14 mouse cellular contexts compared by ENCODE assay signal in genomic region chr7:3299941-3300617, GRCm38 (mm10). TPM values are rescaled to one million over a fixed set of nuclear protein-coding genes. Genes with fewer than 3 reads are reported as not detected.
DNase-seq lines count a peak whose midpoint lies in the region; ATAC-seq and TF ChIP-seq lines count a peak whose summit lies in the region.
"Had no signal": no experiment of that assay in that cellular context is flagged by ENCODE, and none has a peak within 500 bp of the region (broad histone marks: within the 10 kb centered on the region; RNA-seq: fewer than 3 reads in every experiment).

No protein-coding gene starts in this region.

- TF ChIP-seq CTCF in C2C12 (IDR thresholded peaks at IDR 0.05; ENCODE audit: control insufficient read depth, insufficient read depth, insufficient read length), result peak; percentile 25

- ATAC-seq in granulocyte monocyte progenitor cell, adult 5-6 weeks (replicated peaks; ENCODE audit: poor library complexity, severe bottlenecking), result peak; percentile 37
- ATAC-seq: forebrain, embryonic 14.5 days; intestine, embryonic 16.5 days had no signal

- no peak overlapping the region for H3ac ChIP-seq in C2C12 (ENCODE audit: control insufficient read depth, insufficient read length, low read depth)

- DNase-seq in cerebellum, postnatal 10 days, result peak; percentile 46 to 68
- DNase-seq in cerebellum, postnatal 36 days, result no peak
- DNase-seq in kidney, postnatal 10 days, result peak; percentile 40
- no peak for DNase-seq in kidney, adult 18-20 months
- no peak for DNase-seq in urinary bladder, postnatal 4 days (ENCODE audit: low spot score in 2 of 2)
- no peak for DNase-seq in yolk sac, embryonic 10.5 days (ENCODE audit: low spot score)
- DNase-seq: cerebellum, adult 11 months had no signal

- no peaks in the 10 kb centered on the region for H3K27me3 ChIP-seq in C2C12 (ENCODE audit: control insufficient read depth, insufficient read depth, insufficient read length)

- no peak overlapping the region for H3K4me3 ChIP-seq in C2C12 (ENCODE audit: insufficient read depth, poor library complexity, severe bottlenecking)

- peaks cover 34% of the 10 kb centered on the region for H3K79me2 ChIP-seq in C2C12 (ENCODE audit: control insufficient read depth, insufficient read depth)

- peaks cover 54% of the 10 kb centered on the region for H3K36me3 ChIP-seq in C2C12 (ENCODE audit: control insufficient read depth, insufficient read depth)
- H3K36me3 ChIP-seq: G1E had no signal

- H3K79me3 ChIP-seq in C2C12 (ENCODE audit: low read depth), result peaks cover 26% of the 10 kb centered on the region

TF ChIP-seq in C2C12, 6 proteins besides CTCF, POLR2A, EP300 and RAD21:
- TF ChIP-seq MYOD1 (IDR thresholded peaks at IDR 0.05; ENCODE audit: control insufficient read depth, insufficient read length, low read depth) (no peak), FOSL1 (IDR thresholded peaks at IDR 0.05; ENCODE audit: insufficient read depth, low read length, poor library complexity, severe bottlenecking) (no peak), MYOG (IDR thresholded peaks at IDR 0.05; ENCODE audit: control insufficient read depth, extremely low read depth, insufficient read length) (no peak), MAX (IDR thresholded peaks at IDR 0.05) (no peak), USF1 (IDR thresholded peaks at IDR 0.05; ENCODE audit: low read depth) (no peak), CEBPB (IDR thresholded peaks at IDR 0.05; ENCODE audit: low read depth) (no peak)

RNA-seq across cellular contexts. Expression of gene Prkcg, which starts 11.1 kb away (rescaled TPM):
- polyA plus RNA-seq in C2C12 (2012; fragmentation: generic; extraction: Trizol), result 0.40 TPM
- total RNA-seq in granulocyte monocyte progenitor cell, adult 5-6 weeks (2014; fragmentation: Nextera tagmentation), result not detected in 2 replicates
- not detected in 2 replicates for total RNA-seq in granulocyte monocyte progenitor cell, adult 5-6 weeks (2017)
- polyA plus RNA-seq: G1E had no signal

RNA-seq across cellular contexts. Expression of gene Myadm, which starts 11.2 kb away (rescaled TPM):
- polyA plus RNA-seq in C2C12 (2012; fragmentation: generic; extraction: Trizol), result 157 TPM
- total RNA-seq in granulocyte monocyte progenitor cell, adult 5-6 weeks (2014; fragmentation: Nextera tagmentation), result 14.0 TPM in 2 replicates
- 3.2 and 3.7 TPM in 2 replicates for total RNA-seq in granulocyte monocyte progenitor cell, adult 5-6 weeks (2017)
- polyA plus RNA-seq: G1E had no signal

RNA-seq across cellular contexts. Expression of gene Cacng7, which starts 32.7 kb away (rescaled TPM):
- 1.1 TPM for polyA plus RNA-seq in C2C12 (2012; fragmentation: generic; extraction: Trizol)
- not detected in 2 replicates for total RNA-seq in granulocyte monocyte progenitor cell, adult 5-6 weeks (2014; fragmentation: Nextera tagmentation)
- total RNA-seq in granulocyte monocyte progenitor cell, adult 5-6 weeks (2017), result not detected in 2 replicates
- total RNA-seq: monocyte, adult 5-6 weeks had no signal
- polyA plus RNA-seq: G1E had no signal

RNA-seq across cellular contexts. Expression of gene Nlrp12, which starts 50.5 kb away (rescaled TPM):
- 0.01 TPM for polyA plus RNA-seq in C2C12 (2012; fragmentation: generic; extraction: Trizol)
- 3.4 TPM in 1 of 2 replicates, not detected in the other for total RNA-seq in granulocyte monocyte progenitor cell, adult 5-6 weeks (2014; fragmentation: Nextera tagmentation)
- total RNA-seq in granulocyte monocyte progenitor cell, adult 5-6 weeks (2017), result 2.1 and 3.2 TPM in 2 replicates
- total RNA-seq: left cerebral cortex, postnatal 36 days had no signal
- polyA plus RNA-seq: forebrain, embryonic 14.5 days; G1E; intestine, embryonic 16.5 days had no signal

Comparison
In these comparisons a context has a peak if more than half of its experiments do, and no peak if none do; other contexts are left out.
1. DNase-seq: peak in cerebellum, postnatal 10 days (2 of 2) and kidney, postnatal 10 days (single experiment); none in cerebellum, postnatal 36 days (0 of 2), kidney, adult 18-20 months (single experiment), urinary bladder, postnatal 4 days (0 of 2) and yolk sac, embryonic 10.5 days (single experiment).